Mouse (Mus musculus): ENCODE results near the gene Strada.
"Not testable (repeated sequence)": the region's sequence is repeated elsewhere in the genome, so short reads cannot be mapped to it uniquely, and the experiment has no call there.

Gene Strada

DNA sequence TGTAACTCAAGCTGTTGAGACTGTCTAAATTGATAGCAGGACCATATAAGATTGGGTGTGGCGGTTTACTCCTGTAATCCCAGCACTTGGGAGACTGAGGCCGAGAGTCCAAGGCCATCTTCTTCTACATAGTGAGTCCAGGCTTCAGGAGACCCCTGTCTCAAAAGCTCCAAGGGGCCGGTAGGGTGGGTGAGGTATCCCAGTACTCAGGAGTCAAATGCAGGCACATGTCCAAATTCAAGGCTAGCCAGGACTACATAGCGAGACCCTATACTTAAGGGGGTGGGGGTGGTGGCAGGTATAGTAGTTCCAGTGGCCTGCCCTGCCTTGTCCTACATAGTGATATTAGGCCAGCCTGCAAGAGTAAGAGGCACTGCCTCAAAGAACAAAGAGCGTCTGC is 12.9 kb upstream of the Strada start:
- Histone ChIP-seq H3K36me3 (ENCODE audit: insufficient read depth, low read length) (peaks cover 46% of the 10 kb centered on the region), H3K27me3 (ENCODE audit: insufficient read depth, low read length) (no peaks in the 10 kb centered on the region), H3K4me3 (replicated peaks; ENCODE audit: low read length) (peak overlapping the region; percentile 99), H3K9me3 (ENCODE audit: low read length) (no peaks in the 10 kb centered on the region), H3K4me1 (replicated peaks; ENCODE audit: low read depth, low read length) (peaks cover 30% of the 10 kb centered on the region)
- TF ChIP-seq NANOG (IDR thresholded peaks at IDR 0.05; ENCODE audit: borderline replicate concordance, low read length) (no peak), POU5F1 (IDR thresholded peaks at IDR 0.05; ENCODE audit: borderline replicate concordance, low read length) (no peak), CTCF (conservative IDR thresholded peaks at IDR 0.05; ENCODE audit: low read length) (no peak)

DNA sequence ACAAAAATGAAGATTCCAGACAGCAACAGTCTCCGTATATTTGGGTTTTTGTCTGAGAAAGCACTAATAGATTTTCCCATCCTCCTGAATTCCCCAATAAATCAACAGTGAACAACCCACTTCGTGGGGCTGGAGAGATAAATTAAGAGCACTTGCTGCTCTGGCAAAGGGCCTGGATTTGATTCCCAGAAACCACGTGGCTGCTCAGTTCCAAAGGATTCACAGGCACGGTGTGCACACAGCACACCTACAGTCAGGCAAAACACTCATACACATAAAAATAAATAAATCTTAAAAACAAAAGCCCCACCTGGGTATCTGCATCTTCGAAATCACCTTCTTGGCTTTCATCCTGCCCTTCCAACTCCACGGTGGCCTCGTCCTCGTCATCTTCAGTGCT is 10.8 kb upstream of the Strada start:
- TF ChIP-seq POU5F1 (IDR thresholded peaks at IDR 0.05; ENCODE audit: borderline replicate concordance, low read length) (no peak), CTCF (conservative IDR thresholded peaks at IDR 0.05; ENCODE audit: low read length) (no peak), NANOG (IDR thresholded peaks at IDR 0.05; ENCODE audit: borderline replicate concordance, low read length) (no peak)

DNA sequence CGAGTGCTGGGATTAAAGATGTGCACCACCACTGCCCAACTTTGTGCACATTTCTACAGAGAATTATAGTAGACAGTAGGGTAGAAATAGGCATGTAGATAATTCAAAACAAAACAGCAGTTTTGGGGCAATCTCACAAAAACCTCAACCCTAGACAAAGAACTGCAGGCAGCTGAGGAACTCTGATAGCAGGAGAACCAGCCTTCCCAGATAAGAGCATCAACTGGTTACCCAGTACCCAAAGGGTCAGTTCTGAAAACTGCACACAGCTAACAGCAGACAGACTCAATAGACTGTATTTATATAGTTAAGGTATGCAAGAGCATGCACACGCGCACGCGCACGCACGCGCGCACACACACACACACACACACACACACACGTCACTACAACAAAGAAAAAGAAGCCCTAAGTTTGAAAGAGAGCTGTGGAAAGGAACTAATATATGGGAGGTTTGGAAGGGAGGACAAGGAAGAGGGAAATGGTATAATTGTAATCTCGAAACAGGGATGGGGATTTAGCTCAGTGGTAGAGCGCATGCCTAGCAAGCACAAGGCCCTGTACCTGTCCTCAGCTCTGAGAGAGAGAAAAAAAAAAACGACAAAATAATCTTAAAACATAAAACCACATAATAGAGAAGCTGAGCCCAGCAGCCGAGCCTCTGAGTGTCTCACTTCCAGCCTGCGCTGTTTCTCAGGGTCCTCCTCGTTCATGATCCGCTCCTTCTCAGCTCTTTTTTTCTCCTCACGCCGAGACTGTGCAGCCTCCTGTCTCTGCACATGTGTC is 438 bp downstream of the Strada start:
- no peaks in the 10 kb centered on the region; the same call in 1 of the 2 replicates for H3K4me1 ChIP-seq (replicated peaks; ENCODE audit: low read depth, low read length)
- TF ChIP-seq CTCF (conservative IDR thresholded peaks at IDR 0.05; ENCODE audit: low read length) (no peak), POU5F1 (IDR thresholded peaks at IDR 0.05; ENCODE audit: borderline replicate concordance, low read length) (no peak), NANOG (IDR thresholded peaks at IDR 0.05; ENCODE audit: borderline replicate concordance, low read length) (no peak)

More for the DNA sequence above, 10.8 kb upstream of the Strada start:
- Histone ChIP-seq H3K9me3 (ENCODE audit: low read length) (no peaks in the 10 kb centered on the region), H3K4me3 (replicated peaks; ENCODE audit: low read length) (no peak overlapping the region), H3K36me3 (ENCODE audit: insufficient read depth, low read length) (peaks cover 66% of the 10 kb centered on the region), H3K4me1 (replicated peaks; ENCODE audit: low read depth, low read length) (peaks cover 21% of the 10 kb centered on the region), H3K27me3 (ENCODE audit: insufficient read depth, low read length) (no peaks in the 10 kb centered on the region)

DNA sequence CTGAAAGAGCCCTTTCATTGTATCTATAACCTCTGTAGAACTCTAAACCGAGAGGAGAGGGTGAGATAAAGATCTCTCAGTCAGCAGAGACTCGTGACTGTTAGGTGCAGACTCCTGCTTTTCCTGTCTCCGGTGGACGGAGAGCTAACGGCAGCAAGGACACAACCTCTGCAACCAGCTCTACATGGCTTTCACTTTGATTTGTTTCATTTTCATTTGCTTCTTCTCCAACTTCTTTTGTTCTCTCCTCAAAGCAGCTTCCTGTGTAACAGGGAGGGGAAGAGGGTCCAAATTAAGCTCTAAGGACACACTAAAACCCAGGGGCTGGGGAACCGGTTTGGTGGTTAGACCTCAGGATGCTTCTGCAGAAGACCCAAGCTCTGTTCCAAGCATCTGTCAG is 1.2 kb downstream of the Strada start:
- H3K4me3 ChIP-seq (replicated peaks; ENCODE audit: low read length), result no peak overlapping the region
- no peaks in the 10 kb centered on the region; the same call in 1 of the 2 replicates for H3K4me1 ChIP-seq (replicated peaks; ENCODE audit: low read depth, low read length)
- no peaks in the 10 kb centered on the region for H3K27me3 ChIP-seq (ENCODE audit: insufficient read depth, low read length)
- TF ChIP-seq NANOG (IDR thresholded peaks at IDR 0.05; ENCODE audit: borderline replicate concordance, low read length), result no peak
- H3K36me3 ChIP-seq (ENCODE audit: insufficient read depth, low read length), result peaks cover 86% of the 10 kb centered on the region
- no peaks in the 10 kb centered on the region for H3K9me3 ChIP-seq (ENCODE audit: low read length)

More for the DNA sequence above, 438 bp downstream of the Strada start:
- H3K27me3 ChIP-seq (ENCODE audit: insufficient read depth, low read length), result no peaks in the 10 kb centered on the region
- H3K36me3 ChIP-seq (ENCODE audit: insufficient read depth, low read length), result peaks cover 90% of the 10 kb centered on the region
- no peak overlapping the region for H3K4me3 ChIP-seq (replicated peaks; ENCODE audit: low read length)
- no peaks in the 10 kb centered on the region for H3K9me3 ChIP-seq (ENCODE audit: low read length)

DNA sequence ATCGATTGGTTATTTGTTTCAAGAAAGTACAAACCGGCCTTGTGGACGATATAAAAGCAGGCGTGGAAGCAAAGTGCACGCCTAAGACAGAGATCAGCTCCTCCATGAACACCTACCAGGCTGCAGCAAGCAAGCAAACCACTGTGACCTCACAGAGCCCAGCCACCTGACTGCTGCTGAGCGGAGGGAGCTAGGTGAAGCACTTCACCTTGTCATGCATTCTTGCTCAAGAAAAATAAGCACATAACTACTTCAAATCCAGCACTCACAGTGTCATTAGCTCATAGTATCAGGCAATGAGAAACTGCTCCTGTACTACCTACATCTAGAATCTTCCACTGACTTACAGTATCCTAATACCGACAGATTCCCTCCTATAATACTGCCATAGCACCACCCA is 2.0 kb downstream of the Strada start:
- H3K27me3 ChIP-seq (ENCODE audit: insufficient read depth, low read length); H3K4me3 ChIP-seq (replicated peaks; ENCODE audit: low read length): not testable (repeated sequence)
- H3K36me3 ChIP-seq (ENCODE audit: insufficient read depth, low read length), result peaks cover 79% of the 10 kb centered on the region

DNA sequence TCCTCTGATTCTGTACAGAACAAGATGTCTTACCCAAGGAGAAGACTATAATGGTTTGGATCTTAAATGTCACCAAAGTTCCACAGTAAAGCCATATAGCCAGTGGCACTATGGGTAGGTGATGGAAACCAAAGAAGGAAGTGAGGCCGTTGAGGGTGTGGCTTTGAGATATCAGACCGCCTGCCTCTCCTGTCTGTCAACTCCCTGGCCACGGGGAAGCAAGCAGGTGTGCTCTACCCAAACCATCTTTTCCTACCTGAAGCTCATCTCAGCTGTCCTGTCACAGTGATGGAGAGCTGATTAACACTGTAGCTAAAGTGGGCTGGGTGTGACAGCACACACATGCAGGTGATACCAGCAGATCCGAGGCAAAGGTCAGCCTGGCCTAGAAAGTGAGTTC is 3.7 kb downstream of the Strada start:
- no peak overlapping the region for H3K4me3 ChIP-seq (replicated peaks; ENCODE audit: low read length)
- H3K36me3 ChIP-seq (ENCODE audit: insufficient read depth, low read length), result peaks cover 62% of the 10 kb centered on the region
- TF ChIP-seq NANOG (IDR thresholded peaks at IDR 0.05; ENCODE audit: borderline replicate concordance, low read length), result no peak
- no peak for TF ChIP-seq CTCF (conservative IDR thresholded peaks at IDR 0.05; ENCODE audit: low read length)
- TF ChIP-seq POU5F1 (IDR thresholded peaks at IDR 0.05; ENCODE audit: borderline replicate concordance, low read length), result no peak
- H3K4me1 ChIP-seq (replicated peaks; ENCODE audit: low read depth, low read length), result peaks cover 18% of the 10 kb centered on the region; the same call in 1 of the 2 replicates
- H3K27me3 ChIP-seq (ENCODE audit: insufficient read depth, low read length), result no peaks in the 10 kb centered on the region
- no peaks in the 10 kb centered on the region for H3K9me3 ChIP-seq (ENCODE audit: low read length)

More for the DNA sequence above, 2.0 kb downstream of the Strada start:
- not testable (repeated sequence) for H3K4me1 ChIP-seq (replicated peaks; ENCODE audit: low read depth, low read length); H3K9me3 ChIP-seq (ENCODE audit: low read length)

DNA sequence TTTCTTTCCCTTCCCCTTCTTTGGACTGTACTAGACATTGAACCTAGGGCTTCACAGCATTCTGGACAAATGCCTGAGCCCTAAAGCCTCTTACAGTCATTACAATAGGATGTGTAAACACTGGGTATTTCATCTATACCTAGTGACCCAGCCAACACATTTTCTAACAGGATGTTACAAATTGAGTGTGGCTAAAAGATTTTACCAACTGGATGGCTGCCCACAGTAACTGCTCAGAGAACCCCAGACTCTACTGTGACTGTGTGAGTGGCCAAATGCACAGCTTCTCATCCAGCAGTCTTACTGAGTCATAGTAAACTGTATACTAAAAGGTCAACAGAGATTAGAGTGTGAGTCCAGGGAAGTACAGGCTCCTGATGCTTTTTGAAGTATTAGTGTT is 6.6 kb downstream of the Strada start:
- Histone ChIP-seq H3K4me1 (replicated peaks; ENCODE audit: low read depth, low read length) (peaks cover 28% of the 10 kb centered on the region), H3K9me3 (ENCODE audit: low read length) (no peaks in the 10 kb centered on the region), H3K27me3 (ENCODE audit: insufficient read depth, low read length) (no peaks in the 10 kb centered on the region), H3K4me3 (replicated peaks; ENCODE audit: low read length) (no peak overlapping the region), H3K36me3 (ENCODE audit: insufficient read depth, low read length) (peaks cover 37% of the 10 kb centered on the region)
- no peak for TF ChIP-seq POU5F1 (IDR thresholded peaks at IDR 0.05; ENCODE audit: borderline replicate concordance, low read length)
- TF ChIP-seq CTCF (conservative IDR thresholded peaks at IDR 0.05; ENCODE audit: low read length), result no peak

DNA sequence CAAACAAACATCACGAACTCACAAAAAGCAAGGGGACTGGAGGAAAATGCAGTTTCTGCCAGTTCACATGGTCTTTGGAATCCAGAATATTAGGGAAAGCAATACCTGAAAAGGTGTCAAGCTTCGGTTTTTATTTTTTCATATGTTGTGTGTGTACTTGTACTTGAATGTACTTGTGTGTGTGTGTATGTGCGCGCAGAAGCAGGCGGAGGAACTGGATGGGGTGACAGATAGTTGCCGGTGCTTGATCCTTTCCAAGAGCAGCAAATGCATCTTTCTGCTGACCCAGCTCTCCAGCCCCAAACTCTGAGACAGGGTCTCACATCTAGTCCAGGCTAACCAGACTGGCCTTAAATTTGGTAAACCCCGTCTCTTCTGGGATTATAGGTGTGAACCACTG is 7.1 kb downstream of the Strada start:
- Histone ChIP-seq H3K36me3 (ENCODE audit: insufficient read depth, low read length) (peaks cover 37% of the 10 kb centered on the region), H3K27me3 (ENCODE audit: insufficient read depth, low read length) (no peaks in the 10 kb centered on the region), H3K4me1 (replicated peaks; ENCODE audit: low read depth, low read length) (peaks cover 28% of the 10 kb centered on the region), H3K9me3 (ENCODE audit: low read length) (no peaks in the 10 kb centered on the region), H3K4me3 (replicated peaks; ENCODE audit: low read length) (no peak overlapping the region)
- no peak for TF ChIP-seq POU5F1 (IDR thresholded peaks at IDR 0.05; ENCODE audit: borderline replicate concordance, low read length)
- no peak for TF ChIP-seq CTCF (conservative IDR thresholded peaks at IDR 0.05; ENCODE audit: low read length)
- TF ChIP-seq NANOG (IDR thresholded peaks at IDR 0.05; ENCODE audit: borderline replicate concordance, low read length), result no peak

DNA sequence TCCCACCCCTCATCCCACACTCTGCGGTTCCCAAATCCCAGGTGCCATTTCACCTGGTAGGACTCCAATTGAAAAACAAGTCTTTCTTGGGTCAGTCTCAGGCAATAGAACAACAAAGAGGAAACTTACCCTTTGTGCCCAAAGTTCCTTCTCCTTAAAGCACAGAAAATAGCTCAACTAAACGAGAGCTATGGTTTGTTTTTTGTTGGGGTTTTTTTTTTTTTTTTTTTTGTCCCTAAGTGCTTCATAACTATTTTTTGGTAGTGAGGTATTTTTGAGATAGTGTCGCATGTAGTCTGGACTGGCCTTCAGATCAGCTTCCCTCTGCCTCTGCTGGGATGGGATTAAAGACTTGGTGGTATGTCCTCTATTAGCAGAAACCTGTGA is 7.8 kb downstream of the Strada start:
- Histone ChIP-seq H3K4me1 (replicated peaks; ENCODE audit: low read depth, low read length) (peaks cover 28% of the 10 kb centered on the region), H3K36me3 (ENCODE audit: insufficient read depth, low read length) (peaks cover 32% of the 10 kb centered on the region), H3K27me3 (ENCODE audit: insufficient read depth, low read length) (no peaks in the 10 kb centered on the region), H3K9me3 (ENCODE audit: low read length) (no peaks in the 10 kb centered on the region), H3K4me3 (replicated peaks; ENCODE audit: low read length) (peak overlapping the region; percentile 96)
- no peak for TF ChIP-seq CTCF (conservative IDR thresholded peaks at IDR 0.05; ENCODE audit: low read length)

Data from E14TG2a.4 (cell line).